Mouse (Mus musculus) heart, postnatal 36 days (tissue): ENCODE data around the gene Itk. TPM values are rescaled to one million over a fixed set of nuclear protein-coding genes. Genes with fewer than 3 reads are reported as not detected.

Experiments used
- DNase-seq, 2 experiments: peaks; one replicate each; pipeline ENCODE4 v3.0.0; 2021 to 2022
- intact Hi-C: fragments of 180-260 bp; cut with DNase I; formaldehyde crosslinking; loops from one replicate; pipeline ENCODE4 v1.15.1; 2025
- total RNA-seq, 2 experiments: library from RNA; stranded (reverse); gene quantifications; 2 replicates each; pipeline ENCODE4 v1.2.3; 2021

The Itk gene
- total RNA-seq, 2 experiments from 2014 or later, result 0.16 to 0.31 TPM

DNA sequence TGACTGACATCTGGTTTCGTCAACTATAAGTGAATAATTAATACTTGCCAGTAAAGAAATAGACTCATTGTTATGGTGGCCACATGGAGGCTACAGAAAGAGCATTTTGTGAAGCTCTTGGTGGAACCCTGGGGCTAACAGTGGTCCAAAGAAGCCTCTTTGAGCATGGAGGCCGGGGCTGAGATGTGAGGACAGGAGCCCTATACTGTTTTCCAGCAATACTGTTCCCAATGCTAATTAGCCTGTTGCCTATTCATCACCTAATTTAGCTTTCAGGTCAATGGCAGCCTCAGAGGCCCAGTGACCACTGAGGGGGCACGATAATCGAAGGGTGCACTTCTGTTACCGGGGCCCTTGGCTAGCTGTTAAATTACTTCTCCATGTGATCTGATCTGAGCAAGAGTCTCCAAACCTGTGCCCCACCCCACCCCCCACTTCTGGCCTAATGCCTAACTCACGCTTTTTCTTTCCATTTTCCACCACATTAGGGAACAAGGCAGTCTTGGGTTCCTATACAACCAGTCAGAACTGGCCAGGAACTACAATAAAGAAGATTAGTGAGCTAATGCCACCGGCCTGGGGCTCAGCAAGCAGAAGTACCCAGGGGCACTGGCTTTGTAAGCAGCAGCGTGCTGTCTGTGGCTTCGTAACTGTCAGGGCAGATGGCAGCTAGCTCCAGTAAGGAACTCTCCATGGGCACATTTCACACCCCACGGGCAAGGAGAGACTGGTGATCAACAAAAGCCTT lies 79.3 kb downstream of the Itk start:
- intact Hi-C loops, result no loop called here

DNA sequence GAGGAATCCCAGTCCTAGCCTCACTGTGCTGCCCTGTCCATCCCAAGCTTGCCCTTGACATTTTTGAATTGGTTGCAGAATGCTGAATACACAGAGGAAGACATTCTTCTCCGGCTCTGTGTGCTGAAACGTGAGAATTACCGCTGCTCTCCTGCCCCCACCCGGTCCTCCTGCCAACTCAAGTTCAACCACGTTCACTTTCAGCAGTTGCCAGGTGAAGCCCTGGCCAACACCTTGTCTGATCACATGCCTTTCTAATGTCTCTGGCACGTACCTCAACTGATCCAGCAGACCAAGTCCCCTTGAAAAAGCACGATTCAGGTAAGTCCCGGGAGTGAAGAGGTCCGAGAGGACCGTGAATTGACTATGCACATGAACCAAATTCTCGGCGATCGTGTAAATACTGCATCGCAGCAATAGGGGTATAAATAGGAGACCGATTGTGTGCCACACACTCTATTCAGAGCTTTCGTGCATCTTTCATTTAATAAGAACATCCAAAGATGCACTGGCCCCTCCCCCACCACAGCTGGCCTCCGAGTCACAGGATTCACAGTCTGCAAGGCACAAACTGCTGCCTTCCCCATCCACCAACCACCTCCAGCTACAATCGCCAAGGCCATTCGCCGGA lies 80.1 kb downstream of the Itk start:
- intact Hi-C loops, result no loop called here
- DNase-seq, result no peak

More for the DNA sequence above, 79.3 kb downstream of the Itk start:
- DNase-seq, result no peak

DNA sequence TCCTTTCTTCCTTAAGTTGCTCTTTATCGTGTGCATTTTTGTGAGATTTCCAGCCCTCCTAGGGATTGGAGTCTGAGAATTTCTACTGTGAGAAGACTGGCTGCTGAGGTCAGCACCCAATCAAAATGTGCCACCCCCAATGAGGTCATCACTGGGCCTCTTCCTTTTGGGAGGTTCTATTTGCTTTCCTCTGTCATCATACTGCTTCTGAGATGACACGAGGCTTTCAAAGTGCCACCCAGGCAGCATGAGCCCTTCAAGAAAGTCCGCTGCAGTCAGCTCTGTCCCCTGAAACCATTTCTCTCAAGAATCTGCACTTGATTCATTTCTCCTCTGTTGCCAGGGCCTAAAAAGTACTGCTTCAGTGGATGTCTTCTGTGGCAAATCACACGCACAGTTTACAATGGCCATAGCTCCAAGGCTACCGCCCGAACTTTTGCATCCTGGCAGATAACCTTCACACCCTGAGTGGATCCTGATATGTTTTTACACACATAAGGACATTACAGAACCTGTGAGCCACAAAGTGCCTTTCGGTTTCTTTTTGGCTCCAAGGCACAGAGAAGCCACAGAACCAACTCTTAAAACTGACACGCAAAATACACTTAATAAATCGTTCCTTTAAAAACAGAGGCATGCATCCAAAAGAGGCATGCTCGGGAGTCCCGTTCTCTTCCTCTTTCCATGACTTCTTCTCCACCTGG lies 80.9 kb downstream of the Itk start:
- intact Hi-C loops, result no loop called here
- DNase-seq, result no peak

DNA sequence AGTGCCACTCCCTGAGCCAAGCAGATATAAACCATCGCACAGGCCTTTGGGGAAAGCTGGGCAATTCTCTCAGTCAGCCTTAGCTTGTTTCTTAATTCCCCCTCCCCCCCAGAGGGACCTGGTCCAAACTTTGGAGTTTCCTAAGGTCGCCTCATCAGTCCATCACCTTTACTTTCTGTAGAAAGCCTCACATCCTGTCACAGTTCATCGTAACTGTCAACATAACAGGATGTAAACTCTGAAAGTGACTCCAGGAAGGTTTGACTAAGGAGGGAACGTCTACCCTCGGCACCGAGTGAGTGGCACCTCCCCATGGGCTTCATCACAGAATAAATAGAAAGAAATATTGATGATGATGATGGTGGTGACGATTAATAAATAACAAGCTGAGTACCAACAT lies 81.5 kb downstream of the Itk start:
- intact Hi-C loops, result no loop called here
- no peak for DNase-seq

DNA sequence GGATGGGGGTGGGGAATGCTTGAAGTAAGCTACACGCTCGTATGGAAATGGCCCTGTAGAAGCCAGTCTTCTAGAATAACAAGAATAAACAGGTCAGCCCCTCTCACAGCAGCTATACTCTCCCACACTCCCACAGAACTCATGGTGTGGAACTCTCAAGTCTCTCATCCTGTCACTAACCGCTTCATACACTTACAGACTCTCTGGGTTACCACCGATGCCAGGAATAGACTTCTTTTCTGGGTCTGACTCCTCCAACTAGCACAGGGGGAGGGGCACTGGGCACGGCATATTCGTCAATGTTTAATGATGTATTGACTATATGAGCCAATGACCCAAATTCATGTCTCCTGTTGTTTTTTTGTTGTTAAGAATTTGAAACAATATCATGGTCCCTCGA lies 82.5 kb downstream of the Itk start:
- DNase-seq, result no peak
- intact Hi-C loops, result no loop called here

DNA sequence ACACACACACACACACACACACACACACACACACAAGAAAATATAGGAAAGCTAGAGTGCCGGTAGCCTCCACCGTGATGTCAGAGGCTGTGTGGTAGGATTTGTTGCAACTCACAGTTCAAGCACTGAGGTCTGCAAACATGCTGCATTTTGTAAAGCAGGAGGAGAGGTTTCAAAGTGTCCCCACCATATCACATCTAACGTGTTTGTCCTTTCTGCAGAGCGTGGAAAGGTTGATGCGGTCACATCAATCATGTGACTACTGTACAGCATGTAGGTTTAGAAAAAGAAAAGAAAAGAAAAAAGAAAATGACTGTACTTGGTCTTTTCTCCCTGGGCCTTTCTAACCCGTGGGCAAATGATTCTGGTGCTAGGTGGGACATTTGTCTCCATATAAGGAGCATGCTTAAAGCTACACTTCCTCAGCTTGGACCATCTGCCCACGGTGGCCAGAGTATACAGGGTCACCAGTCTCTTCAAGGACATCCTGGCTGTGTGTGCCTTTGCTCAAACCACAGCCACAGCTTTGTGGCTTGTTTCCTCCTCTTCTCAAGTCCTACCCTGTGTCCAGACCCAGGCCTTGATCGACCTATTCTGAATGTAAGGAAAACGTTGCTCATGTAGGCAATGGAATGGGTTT lies 83.3 kb downstream of the Itk start:
- intact Hi-C loops, result no loop called here
- no peak for DNase-seq

- no peak for DNase-seq
- intact Hi-C loops, result no loop called here
These were observed 84.2 kb downstream of the Itk start for GRCm38 (mm10) chr11:46304864-46305710.

DNA sequence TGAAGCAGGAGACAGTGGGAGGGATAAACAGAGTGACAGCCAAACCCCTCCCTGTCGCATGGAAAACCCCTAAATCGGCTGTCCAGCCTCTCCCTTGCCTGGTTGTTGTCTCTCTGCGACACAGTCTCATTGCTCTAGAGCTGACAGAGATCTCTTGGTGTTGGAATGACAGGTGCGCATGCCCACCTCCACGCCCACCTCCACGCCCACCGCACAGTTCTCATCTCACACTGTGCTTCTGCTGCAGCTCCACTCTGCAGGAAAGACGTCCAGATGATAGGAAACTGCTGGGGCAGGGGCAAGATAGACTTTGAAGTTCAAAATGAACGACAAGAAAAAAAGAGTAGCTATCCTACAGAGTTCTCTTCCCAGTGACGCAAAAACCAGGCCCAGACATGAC lies 85.2 kb downstream of the Itk start:
- DNase-seq, result no peak
- intact Hi-C loops, result no loop called here

DNA sequence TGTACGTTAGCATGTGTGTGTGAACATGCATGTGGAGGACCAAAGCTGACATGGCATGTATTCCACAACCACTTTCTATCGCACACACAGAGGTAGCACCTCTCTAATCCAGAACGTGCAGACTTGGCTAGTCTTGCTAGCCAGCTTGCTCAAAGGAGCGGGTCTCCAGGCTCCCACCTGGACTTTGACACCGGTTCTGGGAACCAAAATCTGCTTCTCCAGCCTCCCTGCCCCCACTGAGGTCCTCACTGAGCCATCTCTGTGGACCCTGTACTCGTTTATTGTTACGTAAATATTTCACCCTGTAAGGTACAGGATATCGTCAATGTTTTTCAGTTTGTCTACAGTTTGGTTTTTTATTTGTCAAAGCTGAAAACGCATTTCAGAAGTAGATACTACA lies 86.8 kb downstream of the Itk start:
- intact Hi-C loops, result no loop called here
- DNase-seq, result no peak

- intact Hi-C loops, result no loop called here
These were observed 87.6 kb downstream of the Itk start for GRCm38 (mm10) chr11:46301579-46302248.

GRCm38 (mm10) chr11:46299901-46300300 lies 89.4 kb downstream of the Itk start:
- DNase-seq, result no peak
- intact Hi-C loops, result no loop called here

More at GRCm38 (mm10) chr11:46301579-46302248, 87.6 kb downstream of the Itk start:
- DNase-seq, result no peak

GRCm38 (mm10) chr11:46298889-46299785 lies 90.2 kb downstream of the Itk start:
- no peak for DNase-seq
- intact Hi-C loops, result no loop called here

GRCm38 (mm10) chr11:46294390-46294789 lies 94.9 kb downstream of the Itk start:
- intact Hi-C loops, result no loop called here
- no peak for DNase-seq

DNA sequence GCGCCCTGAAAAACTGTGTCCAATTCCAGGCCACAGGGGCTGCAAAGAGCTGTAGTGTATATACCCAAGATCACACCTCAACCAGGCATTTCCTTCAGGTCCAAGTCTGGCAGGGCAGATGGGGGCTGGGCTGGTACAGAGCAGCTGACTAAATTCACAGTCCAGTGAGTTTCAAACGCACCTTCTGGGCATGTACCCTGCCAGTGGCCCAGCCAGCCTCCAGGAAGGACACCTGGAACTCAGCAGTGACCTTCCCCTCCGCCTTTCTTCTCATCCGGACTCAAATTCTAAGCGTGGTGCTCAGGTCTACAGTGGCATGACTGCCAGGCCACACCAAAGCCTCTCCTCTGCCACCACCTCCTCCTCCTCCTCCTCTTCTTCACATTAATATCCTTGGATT lies 95.8 kb downstream of the Itk start:
- DNase-seq, result no peak
- intact Hi-C loops, result no loop called here

DNA sequence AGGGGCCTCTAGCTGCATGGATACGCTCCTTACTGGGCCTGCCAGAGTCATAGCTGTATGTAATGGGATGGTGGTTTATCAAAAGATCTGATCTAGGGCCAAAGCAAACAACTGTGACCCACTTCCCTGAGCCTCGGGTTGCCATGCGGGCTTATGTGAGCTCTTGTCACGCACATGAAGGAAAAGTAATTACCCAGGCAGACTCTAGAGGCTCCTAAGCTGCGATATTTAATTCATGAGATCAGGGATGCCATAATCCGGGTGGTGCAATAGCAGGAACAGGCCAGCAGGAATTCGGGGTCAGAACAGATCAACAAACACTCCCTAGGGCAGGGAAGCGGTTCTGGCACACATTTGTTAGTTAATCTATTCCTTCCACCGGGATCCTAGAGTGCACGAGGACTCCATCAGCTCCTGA lies 98.3 kb downstream of the Itk start:
- DNase-seq, result no peak
- intact Hi-C loops, result no loop called here

DNA sequence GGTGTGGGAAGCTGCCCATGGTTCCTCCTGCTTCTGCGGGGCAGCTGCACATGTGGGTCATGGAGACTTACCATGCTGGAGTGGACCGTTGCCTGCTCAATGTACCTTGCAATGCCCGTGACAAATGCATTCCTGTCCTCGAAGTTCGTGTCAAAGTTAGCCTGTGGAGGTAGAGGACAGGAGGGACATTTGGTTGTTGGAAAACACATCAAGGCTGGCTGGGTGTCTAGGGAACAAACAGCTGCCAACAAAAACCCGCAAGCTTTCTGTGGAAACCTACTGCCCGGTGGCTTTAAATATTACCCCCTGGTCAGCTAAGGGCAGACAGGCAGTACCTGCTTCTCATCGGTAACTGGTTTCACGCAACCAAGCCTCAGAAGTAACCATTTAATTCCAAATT lies 99.8 kb downstream of the Itk start:
- intact Hi-C loops, result no loop called here
- DNase-seq, result no peak

DNA sequence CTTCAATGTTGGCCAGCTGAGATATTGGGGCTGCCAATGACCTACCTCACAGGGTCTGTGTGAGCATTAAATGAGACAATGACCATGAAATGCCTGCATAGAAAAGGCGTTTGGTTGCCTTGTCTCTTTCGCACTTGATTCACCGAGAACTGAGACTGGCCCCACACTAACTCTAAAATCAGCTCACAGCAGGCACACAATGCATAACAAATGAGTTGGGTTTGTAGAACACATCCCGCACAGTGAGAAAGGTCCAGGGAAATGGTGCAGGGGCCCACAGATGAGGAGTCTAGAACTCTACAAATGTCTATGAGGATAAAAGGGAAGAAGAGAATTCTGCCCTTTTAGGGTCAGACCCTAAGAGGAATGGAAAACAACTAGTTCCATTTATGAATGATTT lies 100.3 kb downstream of the Itk start:
- intact Hi-C loops, result no loop called here
- no peak for DNase-seq

DNA sequence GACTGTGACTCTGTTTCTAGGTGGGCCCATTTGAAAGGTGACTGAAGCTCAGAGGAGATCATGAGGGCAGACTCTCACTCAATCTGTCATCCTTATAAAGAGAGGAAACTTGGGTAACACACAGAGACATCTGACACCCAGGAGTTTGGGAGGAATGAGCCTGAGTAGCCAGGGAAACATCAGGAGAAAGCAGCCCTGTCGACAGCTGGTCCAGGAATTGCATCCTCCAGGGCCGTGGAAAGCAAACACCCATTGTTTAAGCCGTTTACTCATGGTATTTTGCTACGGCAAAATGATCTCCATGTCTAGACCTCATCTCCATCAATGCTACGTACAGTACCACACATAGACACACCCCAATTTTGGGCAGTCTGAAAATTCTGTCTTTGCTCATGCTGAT lies 101.2 kb downstream of the Itk start:
- intact Hi-C loops, result no loop called here
- DNase-seq, result no peak

- intact Hi-C loops, result no loop called here
- DNase-seq, result no peak
These were observed 102.5 kb downstream of the Itk start for GRCm38 (mm10) chr11:46286803-46287202.
